Mouse (Mus musculus): Measurements from ENCODE around the gene Scn3a.
"Not testable (repeated sequence)": the region's sequence is repeated elsewhere in the genome, so short reads cannot be mapped to it uniquely, and the experiment has no call there.

Scn3a gene

DNA sequence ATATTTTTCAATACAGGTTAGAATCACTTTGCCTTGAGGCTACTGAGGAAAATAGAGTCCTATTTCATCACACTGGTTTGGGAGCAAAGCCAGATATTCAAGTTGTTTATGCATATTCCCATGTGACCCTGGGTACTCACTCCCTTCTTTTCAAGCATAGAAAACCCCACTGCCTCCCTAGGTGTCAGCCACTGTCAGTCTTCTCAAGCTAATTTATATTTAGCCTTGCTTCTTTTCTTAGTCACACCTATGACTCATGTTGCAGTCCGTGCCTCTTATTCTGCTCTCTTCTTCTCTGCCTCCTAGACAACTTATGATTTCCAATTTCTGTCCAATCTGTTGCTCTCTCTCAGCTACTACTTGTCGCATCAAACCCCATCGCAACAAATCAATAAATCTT lies 84.0 kb downstream of the Scn3a start:
- DNase-seq, result no peak

DNA sequence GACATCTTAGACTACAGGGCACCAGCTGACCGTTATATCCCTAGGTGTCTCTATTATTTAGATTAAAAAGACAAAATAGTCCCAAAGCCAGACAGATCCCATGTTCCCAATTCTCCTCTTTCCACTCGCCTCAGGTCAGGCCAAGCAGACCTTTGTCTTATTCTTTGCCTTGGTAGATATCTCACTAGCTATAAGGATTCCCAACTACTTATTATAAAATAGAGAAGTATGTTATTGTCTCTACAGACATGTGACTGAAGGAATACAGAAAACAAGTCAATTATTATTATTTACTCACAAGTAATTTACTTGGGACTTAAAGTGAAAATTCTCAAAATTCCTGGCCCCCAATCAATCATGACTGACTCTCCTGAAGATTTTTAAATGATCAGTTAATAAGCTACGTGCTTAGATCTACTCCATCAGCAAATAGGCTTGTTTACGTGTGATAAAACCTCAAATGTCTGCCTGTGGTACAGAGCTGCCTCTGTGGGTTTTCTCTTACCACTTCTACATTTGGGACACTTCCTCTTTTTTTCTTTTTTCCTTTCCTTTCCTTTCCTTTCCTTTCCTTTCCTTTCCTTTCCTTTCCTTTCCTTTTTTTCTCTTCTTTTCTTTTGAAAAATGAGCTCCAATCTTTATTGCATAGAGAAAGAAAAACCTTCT lies 86.3 kb downstream of the Scn3a start:
- no peak for DNase-seq

DNA sequence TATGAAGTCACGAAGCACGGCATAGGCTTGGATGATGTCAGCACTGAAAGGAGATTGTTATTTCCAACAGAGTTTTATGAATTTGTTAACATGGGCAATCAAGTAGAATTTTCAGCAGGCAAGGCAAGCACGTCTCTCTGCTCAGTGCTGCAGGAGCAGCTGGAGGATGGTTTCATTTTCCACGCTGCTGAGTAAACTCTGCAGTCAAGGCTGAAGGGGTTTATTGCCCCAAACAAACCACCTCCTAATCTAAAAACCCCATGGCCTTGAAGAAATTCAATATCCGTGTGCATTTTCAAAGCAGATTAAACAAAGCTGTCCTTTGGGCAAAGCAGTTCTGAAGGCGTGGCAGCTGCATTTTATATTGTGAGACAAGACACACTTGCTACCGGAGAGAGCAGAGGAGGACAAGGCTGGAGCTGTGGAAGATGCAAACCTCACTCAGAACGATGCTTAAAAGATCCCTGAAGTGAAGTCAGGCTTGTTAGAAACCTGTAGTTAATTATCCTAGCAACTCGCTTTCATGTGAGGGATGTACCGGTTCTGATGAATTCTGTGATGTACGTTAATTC lies 96.0 kb downstream of the Scn3a start:
- peak; percentile 5 for DNase-seq

- no peak for DNase-seq
Observed at GRCm38 (mm10) chr2:65465694-65466093, 101.7 kb downstream of the Scn3a start.

DNA sequence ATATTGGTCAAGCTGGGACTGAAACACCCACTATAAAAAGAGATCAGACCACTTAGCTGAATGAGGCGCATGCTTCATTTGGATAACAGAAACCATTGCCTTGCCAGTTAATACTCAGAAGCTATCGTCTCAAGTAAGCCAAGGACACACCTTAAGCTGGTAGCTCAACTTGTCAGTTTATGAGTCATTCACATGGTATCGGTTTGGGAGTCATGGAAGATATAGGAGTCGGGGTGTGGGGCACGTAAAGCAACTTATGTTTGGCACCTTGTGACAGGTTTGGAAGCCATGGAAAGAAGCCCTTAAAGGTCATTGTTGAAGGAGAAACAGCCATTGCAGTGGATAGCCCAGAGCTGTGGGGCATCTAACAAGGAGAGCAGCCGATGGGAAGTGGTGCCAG lies 113.7 kb downstream of the Scn3a start:
- no peak for DNase-seq

DNA sequence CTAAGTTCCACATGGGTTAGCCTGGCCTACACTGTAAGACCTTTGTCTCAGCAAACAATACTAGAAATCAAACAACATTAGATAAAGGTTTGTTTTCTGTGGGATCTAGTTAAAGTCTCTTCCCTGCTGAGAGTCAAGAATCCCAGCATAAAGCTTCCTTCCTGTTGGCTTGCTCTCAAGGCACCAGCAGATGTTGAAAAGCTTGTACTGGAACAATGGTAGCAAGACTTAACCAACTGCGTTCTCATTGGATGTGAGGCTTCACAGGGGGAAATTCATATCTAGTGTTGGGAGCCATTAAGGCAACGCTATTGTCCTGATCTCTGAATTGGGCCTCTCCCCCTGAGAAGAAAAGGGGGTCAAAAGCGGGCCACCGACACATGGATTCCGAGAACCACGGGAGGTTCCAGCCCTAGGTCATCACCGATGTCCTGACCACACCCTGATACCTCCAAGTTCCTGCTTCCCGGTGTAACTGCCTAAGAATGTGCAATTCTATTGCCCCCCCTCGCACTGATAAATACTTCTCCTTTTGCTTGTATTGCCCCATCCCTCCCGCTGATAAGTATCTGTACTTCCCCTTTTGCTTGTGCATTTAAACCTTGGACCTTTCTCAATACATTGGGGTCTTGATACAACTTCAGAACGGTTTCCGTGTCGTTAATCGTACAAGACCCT lies 115.9 kb downstream of the Scn3a start:
- not testable (repeated sequence) for DNase-seq

- DNase-seq, result no peak
Observed at GRCm38 (mm10) chr2:65450449-65451360, 116.7 kb downstream of the Scn3a start.

GRCm38 (mm10) chr2:65449126-65449828 lies 118.2 kb downstream of the Scn3a start:
- DNase-seq, result no peak

GRCm38 (mm10) chr2:65443082-65443481 lies 124.3 kb downstream of the Scn3a start:
- no peak for DNase-seq

DNA sequence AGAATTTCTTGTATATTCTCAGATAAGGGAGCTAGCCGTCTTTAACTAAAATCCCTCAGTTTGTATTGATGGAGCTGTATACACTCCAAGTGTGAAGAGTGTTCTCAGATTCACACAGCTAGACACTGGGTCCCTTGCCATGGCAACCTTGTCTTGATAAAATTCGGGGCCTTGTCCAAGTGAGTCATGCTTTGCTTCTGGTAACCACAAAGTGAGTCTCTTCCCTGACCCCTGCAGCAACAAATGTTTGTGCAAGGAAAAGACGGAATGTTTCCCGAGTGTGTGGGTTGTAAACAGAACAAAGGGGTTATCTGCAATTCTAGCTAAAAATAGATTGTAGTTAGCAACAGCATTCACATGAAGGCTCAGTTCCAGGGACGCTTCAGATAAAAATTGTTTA lies 125.9 kb downstream of the Scn3a start:
- DNase-seq, result peak; percentile 55

GRCm38 (mm10) chr2:65441110-65441509 lies 126.3 kb downstream of the Scn3a start:
- DNase-seq, result no peak

- DNase-seq, result no peak
Observed at GRCm38 (mm10) chr2:65436917-65437316, 130.5 kb downstream of the Scn3a start.

DNA sequence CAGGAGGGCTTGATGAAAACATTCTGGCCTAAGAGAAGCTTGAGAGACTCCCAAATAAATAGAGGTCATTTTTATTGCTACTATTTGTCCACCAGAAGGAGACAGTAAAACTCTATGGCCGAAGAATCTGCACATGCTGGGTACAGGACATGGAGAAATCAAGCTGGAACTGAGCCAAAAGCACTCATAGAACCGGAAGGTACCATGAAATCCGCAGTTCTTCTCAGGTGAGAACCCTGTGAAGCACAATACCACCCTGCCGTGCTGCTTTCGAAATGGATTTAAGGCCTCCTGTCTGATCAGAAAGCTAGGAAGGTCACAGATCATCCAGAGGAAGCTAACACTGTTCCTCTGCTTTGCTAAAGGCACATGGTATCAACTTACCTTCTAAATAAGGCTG lies 143.9 kb downstream of the Scn3a start:
- no peak for DNase-seq

DNA sequence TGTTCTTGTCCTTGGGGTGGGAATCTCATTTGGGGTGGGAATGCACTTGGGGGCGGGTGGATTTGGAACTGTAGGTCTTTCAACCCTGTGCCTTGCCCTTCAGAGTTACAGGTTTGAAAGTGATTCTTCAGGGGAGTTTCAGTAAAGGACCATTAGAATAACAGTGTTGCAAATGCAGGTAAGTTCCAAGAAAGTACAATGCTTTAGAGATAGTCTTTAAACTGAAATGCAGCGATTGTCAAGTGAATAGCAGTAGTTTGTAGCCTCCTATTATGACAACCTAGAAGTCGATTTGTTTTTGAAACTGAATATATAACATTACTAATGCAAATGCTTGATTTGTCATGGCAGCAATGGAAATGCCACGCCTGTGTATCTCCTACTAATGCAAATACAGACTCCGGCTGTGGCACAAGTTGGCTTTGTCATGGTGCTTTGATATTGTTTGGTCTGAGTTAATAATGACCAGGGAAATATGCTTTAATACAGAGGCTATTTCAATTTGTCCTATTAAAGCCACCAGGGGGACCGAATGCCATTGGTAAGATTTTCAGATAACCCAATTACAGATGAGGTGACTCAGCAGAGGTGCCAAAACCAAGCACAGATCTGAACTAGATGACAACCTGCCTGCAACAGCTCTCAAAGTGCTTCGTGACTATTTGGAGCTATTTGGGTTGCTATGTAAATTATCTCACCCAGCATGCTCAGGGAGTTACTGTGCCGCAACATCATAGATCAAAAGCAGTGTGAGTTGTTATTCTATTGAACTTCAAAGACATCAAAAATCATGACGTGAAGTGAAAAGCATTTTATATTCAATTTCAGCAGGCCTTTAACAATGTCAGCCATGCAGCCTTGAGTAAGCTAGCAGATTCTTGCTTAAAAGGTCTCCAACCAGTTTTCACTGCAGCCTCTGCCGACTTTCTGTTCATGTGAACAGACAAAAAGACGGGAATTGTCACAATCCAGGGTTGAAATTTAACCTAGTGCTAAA lies 145.9 kb downstream of the Scn3a start:
- no peak for DNase-seq

GRCm38 (mm10) chr2:65418608-65419007 lies 148.8 kb downstream of the Scn3a start:
- DNase-seq, result no peak

DNA sequence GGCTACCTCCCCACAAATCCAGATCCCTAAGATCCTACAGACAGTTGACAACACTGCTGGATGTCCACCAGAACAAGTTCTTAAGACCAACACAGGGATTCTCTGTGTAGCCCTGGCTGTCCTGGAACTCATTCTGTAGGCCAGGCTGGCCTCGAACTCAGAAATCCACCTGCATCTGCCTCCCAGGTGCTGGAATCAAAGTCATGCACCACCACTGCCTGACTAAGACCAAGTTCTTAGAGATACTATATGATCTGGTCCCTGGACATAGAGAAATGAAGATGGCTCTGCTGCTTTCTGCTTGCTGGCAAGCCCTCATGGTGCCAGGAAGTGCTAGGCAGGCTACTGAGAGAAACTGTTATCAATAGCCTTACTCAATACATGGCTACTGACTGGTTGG lies 150.9 kb downstream of the Scn3a start:
- DNase-seq, result no peak

GRCm38 (mm10) chr2:65415294-65415693 lies 152.1 kb downstream of the Scn3a start:
- DNase-seq, result no peak

GRCm38 (mm10) chr2:65414806-65415281 lies 152.6 kb downstream of the Scn3a start:
- DNase-seq, result peak; percentile 16

DNA sequence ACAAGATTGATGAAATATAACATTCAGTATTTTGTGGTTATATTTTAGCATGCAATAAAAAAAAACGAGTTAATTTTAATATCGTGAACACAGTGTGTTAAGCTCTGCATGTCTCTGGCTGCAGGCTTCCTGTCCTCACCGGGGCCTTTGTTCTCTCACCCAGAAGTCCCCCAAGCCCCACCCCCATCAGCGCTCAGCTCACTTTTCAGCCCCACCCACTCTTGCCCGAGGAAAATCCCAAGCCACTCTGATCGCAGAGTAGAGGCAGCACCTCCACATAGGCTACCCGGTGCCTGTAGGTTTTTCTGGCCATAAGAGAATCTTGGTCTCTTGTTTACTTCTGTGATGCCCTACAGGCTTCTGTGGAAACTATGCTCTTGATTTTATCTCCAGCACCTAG lies 153.2 kb downstream of the Scn3a start:
- DNase-seq, result peak; percentile 61

- peak; percentile 37 for DNase-seq
Observed at GRCm38 (mm10) chr2:65413746-65414145, 153.7 kb downstream of the Scn3a start.

Data from kidney, postnatal 14 days (tissue).